Mouse (Mus musculus) subcutaneous adipose tissue, adult 2 months (tissue): Measurements from ENCODE around the gene Cnpy1. TPM values are rescaled to one million over a fixed set of nuclear protein-coding genes. Genes with fewer than 3 reads are reported as not detected.

Source experiments
- polyA plus RNA-seq: library from polyadenylated mRNA; depleted of rRNA; stranded (reverse); fragments of >200 nt; gene quantifications from 2 replicates; pipeline ENCODE4 v1.2.3, GENCODE M21; 2012; ENCODE audit warnings: low replicate concordance; rRNA removed

Cnpy1 gene
- polyA plus RNA-seq: 0.10 TPM in 1 of 2 replicates, not detected in the other

DNA sequence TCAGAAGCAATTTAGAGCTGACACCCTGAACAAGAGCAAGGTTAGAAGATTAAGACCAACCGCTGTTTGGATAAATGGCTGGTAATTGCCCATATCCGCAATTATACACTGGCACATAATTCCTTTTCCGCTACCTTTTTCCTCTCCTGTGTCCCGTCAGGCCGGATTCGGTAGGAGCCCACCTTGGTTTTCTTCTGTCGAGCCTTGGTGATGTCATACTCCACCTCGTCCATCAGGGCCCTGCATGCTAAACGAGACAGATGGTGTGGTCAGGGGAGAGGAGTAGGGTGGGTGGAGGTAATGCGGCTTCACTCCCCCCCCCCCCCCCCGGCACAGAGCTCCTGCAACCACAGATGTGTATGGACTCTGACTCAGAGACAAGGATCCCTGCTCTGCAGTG is at the start of gene Cnpy1:
Cnpy1 (minus strand) TSS at position 233 of the 400 bp plus-strand sequence.

DNA sequence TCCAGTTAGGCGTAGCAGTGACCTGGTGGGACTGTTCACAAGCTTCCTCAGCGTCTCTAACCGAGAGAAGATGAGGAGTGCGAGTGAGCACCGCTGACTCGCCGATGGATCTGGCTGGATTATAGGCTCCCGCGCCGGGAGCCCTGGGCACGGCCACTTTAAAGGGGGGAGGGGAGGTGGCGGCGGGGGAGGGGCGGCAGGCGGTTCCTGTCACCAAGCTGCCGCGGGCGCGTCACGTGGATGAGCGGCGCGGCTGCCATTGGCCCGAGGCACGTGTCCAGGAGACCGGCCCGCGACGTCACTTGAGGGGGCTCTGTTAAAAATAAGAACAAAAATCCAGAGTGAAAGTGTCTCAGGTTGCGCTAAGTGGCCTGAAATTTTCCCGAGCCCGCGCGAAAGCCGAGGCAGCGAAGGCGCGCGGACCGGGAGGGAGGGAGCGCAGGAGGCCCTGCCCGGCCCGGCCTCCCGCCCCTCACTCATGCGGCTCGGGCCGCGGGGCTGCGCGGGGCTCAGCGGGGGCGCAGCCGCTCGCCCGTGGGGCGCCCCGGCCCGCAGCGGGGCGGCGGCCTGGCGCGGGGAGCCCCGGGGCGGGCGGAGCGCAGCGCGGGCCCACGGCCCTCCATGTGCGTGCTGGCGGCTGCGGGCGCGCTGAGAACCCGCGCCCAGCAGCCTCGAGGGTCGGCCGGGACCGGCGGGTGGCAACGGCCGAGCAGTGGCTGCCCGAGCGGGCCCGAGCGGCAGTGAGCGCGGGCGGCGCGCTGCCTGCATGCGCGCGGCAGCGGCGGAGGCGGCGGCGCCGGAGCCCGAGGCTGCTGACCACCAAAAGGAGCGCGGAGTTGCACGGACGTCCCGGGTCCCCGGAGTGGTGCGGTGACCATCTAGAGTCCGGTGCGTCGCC is 80.0 kb downstream of the Cnpy1 start, which contains the start of gene En2:
En2 (plus strand) TSS at position 337 of the 898 bp plus-strand sequence.

Other genes starting within 250 kb of the Cnpy1 start
- 254 and 509 TPM in 2 replicates for gene Insig1, start 174.4 kb downstream of the Cnpy1 start, polyA plus RNA-seq
- 0.03 and 0.12 TPM in 2 replicates for gene En2, start 80.1 kb downstream of the Cnpy1 start, polyA plus RNA-seq
- gene Rbm33, start 71.3 kb upstream of the Cnpy1 start, polyA plus RNA-seq: 17.5 and 26.0 TPM in 2 replicates
- 0.33 TPM in 1 of 2 replicates, not detected in the other for gene Shh, start 221.4 kb upstream of the Cnpy1 start, polyA plus RNA-seq